Mouse (Mus musculus): ENCODE results near the gene Naa20. TPM values are rescaled to one million over a fixed set of nuclear protein-coding genes. Genes with fewer than 3 reads are reported as not detected.
"Not testable (repeated sequence)": the region's sequence is repeated elsewhere in the genome, so short reads cannot be mapped to it uniquely, and the experiment has no call there.

Naa20 gene
- polyA plus RNA-seq, 1 experiment from 2014 or later, result 164 TPM

DNA sequence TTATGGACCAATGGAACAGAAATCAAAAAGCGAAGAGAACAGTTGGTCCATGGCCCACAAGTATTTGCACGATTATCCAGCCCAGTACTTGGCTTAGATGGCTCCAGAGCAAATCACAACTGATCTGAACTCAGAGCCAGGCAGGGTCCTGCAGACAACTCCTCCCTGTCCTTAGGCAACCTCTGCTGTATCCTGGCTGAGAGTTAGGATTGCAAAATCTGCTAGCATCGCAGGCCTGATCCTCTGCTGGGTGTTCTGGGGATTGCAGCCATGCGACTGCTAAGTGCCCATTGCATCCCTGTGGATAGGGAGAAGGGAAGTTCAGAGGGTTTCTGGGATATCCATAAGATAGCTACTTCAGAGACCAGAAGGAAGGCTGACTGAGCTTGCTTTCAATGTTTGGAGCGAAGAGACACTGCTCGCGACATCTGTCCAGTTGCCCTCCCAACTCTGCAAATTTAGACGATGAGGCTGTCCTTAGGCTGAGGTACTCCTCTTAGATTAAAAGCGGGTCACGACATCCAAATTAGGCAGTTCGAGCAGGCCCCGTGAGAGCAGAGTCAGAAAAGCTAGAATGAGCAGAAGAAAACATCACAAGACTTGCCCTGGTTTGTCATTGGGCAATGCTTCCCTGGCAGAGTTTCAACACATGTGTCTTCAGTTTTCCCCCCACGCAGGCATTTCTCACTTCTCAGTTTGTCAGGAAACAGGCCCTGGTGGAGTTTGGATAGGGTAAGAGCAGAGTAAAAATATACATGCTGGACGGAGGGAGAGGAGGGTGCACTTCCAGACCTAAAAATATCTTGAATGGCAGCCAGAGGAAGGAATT is 13.7 kb upstream of the Naa20 start:
- ATAC-seq (ENCODE audit: insufficient number of reproducible peaks, low FRiP score), result peak; percentile 79
- Histone ChIP-seq H3K27me3 (replicated peaks) (no peaks in the 10 kb centered on the region), H3K4me2 (peak overlapping the region; percentile 36), H3K36me3 (peaks cover 19% of the 10 kb centered on the region), H3K9ac (no peak overlapping the region), H3K4me1 (replicated peaks) (peaks cover 55% of the 10 kb centered on the region), H3K9me3 (replicated peaks) (no peaks in the 10 kb centered on the region), H3K4me3 (no peak overlapping the region), H3K27ac (ENCODE audit: poor library complexity, severe bottlenecking) (peak overlapping the region; percentile 95)
- WGBS, result 23% methylated on average over 14 of the region's 14 CpGs

DNA sequence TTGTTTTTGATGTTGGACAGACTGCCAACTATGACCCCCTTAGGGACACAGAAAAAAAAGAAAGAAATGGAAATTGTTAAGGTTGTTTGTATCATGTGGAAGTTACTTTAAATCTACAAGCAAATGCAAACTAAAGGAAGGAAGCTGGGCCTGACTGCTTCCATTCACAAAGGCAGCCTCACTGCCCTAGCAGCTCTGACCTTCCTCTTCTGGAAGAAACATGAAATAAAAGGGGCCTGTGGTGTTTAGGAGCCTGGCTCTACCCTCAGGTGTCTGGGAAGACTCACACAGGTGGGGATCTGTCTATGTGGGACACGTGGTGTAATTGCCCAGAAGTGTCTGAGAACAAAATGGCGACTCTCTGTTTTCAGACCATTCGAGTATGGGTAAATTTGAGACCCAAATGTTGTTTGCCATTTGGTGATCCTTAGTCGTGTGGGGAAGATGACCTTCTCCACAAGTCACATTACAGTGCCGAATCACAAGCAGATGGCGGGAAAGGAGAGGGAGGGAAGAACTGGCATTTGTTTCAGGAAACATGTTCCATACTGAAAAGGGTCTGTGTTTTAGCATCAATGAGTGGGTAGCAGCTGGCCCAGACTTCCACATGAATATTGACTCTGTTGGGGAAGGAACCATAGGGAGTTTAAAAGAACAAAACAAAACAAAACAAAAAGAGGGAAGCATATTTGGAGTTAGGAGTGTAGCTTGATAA is 13.0 kb upstream of the Naa20 start:
- WGBS, result 58% methylated on average over 6 of the region's 6 CpGs
- Histone ChIP-seq H3K27ac (ENCODE audit: poor library complexity, severe bottlenecking) (peak overlapping the region; percentile 95), H3K9ac (no peak overlapping the region), H3K27me3 (replicated peaks) (no peaks in the 10 kb centered on the region), H3K4me3 (no peak overlapping the region), H3K9me3 (replicated peaks) (no peaks in the 10 kb centered on the region), H3K4me1 (replicated peaks) (peaks cover 48% of the 10 kb centered on the region), H3K4me2 (0 out of 2 replicates have a peak overlapping the region, but pooled peaks have one; percentile 36), H3K36me3 (peaks cover 15% of the 10 kb centered on the region)
- ATAC-seq (ENCODE audit: insufficient number of reproducible peaks, low FRiP score), result peak; percentile 13; the same call in 1 of the 2 replicates

DNA sequence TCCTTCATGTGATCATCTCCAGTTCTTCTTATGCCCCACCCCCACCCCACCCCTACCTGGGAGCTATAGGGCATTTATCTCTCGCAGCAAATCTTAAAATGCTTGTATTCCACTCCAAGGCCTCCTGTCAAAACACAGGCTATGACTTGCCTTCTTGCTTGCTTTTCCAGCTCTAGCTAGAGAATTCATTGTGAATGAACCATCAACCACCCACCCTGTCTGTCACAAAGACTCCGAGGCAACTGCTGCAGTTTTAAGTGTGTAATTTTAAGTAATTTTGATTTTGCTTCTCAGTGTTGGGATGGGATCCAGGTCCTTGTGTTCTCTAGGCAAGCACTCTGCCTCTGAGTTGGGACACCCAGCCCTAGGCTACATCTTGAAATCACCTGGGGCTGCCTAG is 11.3 kb upstream of the Naa20 start:
- Histone ChIP-seq H3K27ac (ENCODE audit: poor library complexity, severe bottlenecking) (no peak overlapping the region), H3K27me3 (replicated peaks) (no peaks in the 10 kb centered on the region), H3K4me2 (no peak overlapping the region), H3K36me3 (peaks cover 10% of the 10 kb centered on the region), H3K9ac (no peak overlapping the region), H3K4me1 (replicated peaks) (peaks cover 31% of the 10 kb centered on the region), H3K4me3 (no peak overlapping the region), H3K9me3 (replicated peaks) (no peaks in the 10 kb centered on the region)
- ATAC-seq (ENCODE audit: insufficient number of reproducible peaks, low FRiP score), result no peak
- 76% methylated on average over 2 of the region's 2 CpGs for WGBS

GRCm38 (mm10) chr2:145893756-145894155 is 8.1 kb upstream of the Naa20 start:
- WGBS, result 98% methylated on average over 6 of the region's 6 CpGs
- Histone ChIP-seq H3K4me1 (replicated peaks) (peaks cover 15% of the 10 kb centered on the region), H3K9me3 (replicated peaks) (no peaks in the 10 kb centered on the region), H3K4me2 (no peak overlapping the region), H3K4me3 (no peak overlapping the region), H3K27ac (ENCODE audit: poor library complexity, severe bottlenecking) (no peak overlapping the region), H3K27me3 (replicated peaks) (no peaks in the 10 kb centered on the region), H3K9ac (no peak overlapping the region), H3K36me3 (no peaks in the 10 kb centered on the region)
- no peak for ATAC-seq (ENCODE audit: insufficient number of reproducible peaks, low FRiP score)

GRCm38 (mm10) chr2:145898106-145898505 is 3.8 kb upstream of the Naa20 start:
- Histone ChIP-seq H3K27me3 (replicated peaks) (no peaks in the 10 kb centered on the region), H3K4me3 (no peak overlapping the region), H3K9ac (no peak overlapping the region), H3K9me3 (replicated peaks) (no peaks in the 10 kb centered on the region), H3K27ac (ENCODE audit: poor library complexity, severe bottlenecking) (no peak overlapping the region), H3K4me1 (replicated peaks) (no peaks in the 10 kb centered on the region), H3K36me3 (no peaks in the 10 kb centered on the region), H3K4me2 (no peak overlapping the region)
- no peak for ATAC-seq (ENCODE audit: insufficient number of reproducible peaks, low FRiP score)
- WGBS, result 79% methylated on average over 9 of the region's 9 CpGs

- not testable (repeated sequence) for H3K36me3 ChIP-seq; ATAC-seq (ENCODE audit: insufficient number of reproducible peaks, low FRiP score); H3K4me3 ChIP-seq; H3K27me3 ChIP-seq (replicated peaks); H3K4me2 ChIP-seq; H3K9me3 ChIP-seq (replicated peaks); H3K27ac ChIP-seq (ENCODE audit: poor library complexity, severe bottlenecking); H3K9ac ChIP-seq
- H3K4me1 ChIP-seq (replicated peaks), result peaks cover 14% of the 10 kb centered on the region
- WGBS, result 62% methylated on average over 8 of the region's 8 CpGs
Measured at GRCm38 (mm10) chr2:145900318-145900717, 1.6 kb upstream of the Naa20 start.

DNA sequence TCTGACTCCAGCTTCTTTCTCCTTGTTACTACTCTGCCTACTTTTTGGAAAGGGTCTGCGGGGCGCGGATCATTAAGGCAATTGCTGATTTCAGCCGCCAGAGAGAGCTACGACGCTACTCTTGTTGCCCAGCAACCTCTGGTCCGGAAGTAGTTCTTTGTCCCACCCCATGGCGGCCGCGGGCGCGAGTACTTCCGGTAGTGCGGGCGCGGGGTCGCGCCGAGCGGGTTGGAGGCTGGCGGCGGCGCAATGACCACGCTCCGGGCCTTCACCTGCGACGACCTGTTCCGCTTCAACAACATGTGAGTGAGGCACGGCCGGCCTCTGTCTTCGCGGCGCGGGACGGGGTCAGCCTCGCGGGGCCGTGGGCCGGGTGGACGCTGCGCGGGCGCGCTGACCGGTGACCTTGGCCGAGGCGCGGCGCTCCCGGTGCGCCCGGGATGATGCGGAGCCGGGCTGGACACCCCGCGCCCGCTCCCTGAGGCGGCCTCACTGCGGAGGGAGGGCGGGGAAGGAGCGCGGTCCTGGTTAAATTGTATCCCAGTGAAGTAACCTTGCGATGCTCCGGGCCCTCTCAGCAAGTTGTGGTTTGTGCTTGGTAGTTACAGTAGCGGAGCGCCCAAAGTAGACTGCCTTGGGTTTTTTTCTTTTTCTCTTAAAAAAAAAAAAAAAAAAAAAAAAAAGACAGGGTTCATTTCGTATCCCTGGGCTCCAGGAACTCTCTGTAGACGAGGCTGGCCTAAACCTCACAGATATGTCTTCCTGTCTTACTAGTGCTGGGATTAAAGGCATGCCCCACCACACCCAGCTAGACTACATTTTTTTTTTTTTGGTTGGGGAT is 1.4 kb downstream of the Naa20 start:
- H3K4me2 ChIP-seq, result peak overlapping the region; percentile 75
- H3K36me3 ChIP-seq, result peaks cover 10% of the 10 kb centered on the region
- H3K9me3 ChIP-seq (replicated peaks), result no peaks in the 10 kb centered on the region
- ATAC-seq (ENCODE audit: insufficient number of reproducible peaks, low FRiP score), result peak; percentile 94
- WGBS, result under 1% methylated on average over 68 of the region's 68 CpGs
- no peaks in the 10 kb centered on the region for H3K27me3 ChIP-seq (replicated peaks)
- peak overlapping the region; percentile 100 for H3K4me3 ChIP-seq
- peak overlapping the region; percentile 93 for H3K27ac ChIP-seq (ENCODE audit: poor library complexity, severe bottlenecking)
- H3K9ac ChIP-seq, result peak overlapping the region; percentile 99
- peaks cover 21% of the 10 kb centered on the region for H3K4me1 ChIP-seq (replicated peaks)

GRCm38 (mm10) chr2:145903983-145904616 is 2.2 kb downstream of the Naa20 start:
- Histone ChIP-seq H3K9ac (peak overlapping the region; percentile 99), H3K4me1 (replicated peaks) (peaks cover 21% of the 10 kb centered on the region), H3K27me3 (replicated peaks) (no peaks in the 10 kb centered on the region), H3K4me2 (peak overlapping the region; percentile 75), H3K9me3 (replicated peaks) (no peaks in the 10 kb centered on the region), H3K36me3 (peaks cover 15% of the 10 kb centered on the region), H3K27ac (ENCODE audit: poor library complexity, severe bottlenecking) (no peak overlapping the region), H3K4me3 (peak overlapping the region; percentile 100)
- WGBS, result 30% methylated on average over 12 of the region's 12 CpGs
- ATAC-seq (ENCODE audit: insufficient number of reproducible peaks, low FRiP score), result no peak

- Histone ChIP-seq H3K4me1 (replicated peaks) (peaks cover 21% of the 10 kb centered on the region), H3K9me3 (replicated peaks) (no peaks in the 10 kb centered on the region), H3K27ac (ENCODE audit: poor library complexity, severe bottlenecking) (no peak overlapping the region), H3K4me2 (peak overlapping the region; percentile 13; the same call in 1 of the 2 replicates), H3K36me3 (peaks cover 23% of the 10 kb centered on the region), H3K4me3 (no peak overlapping the region), H3K27me3 (replicated peaks) (no peaks in the 10 kb centered on the region), H3K9ac (no peak overlapping the region)
- WGBS, result 77% methylated on average over 6 of the region's 6 CpGs
- no peak for ATAC-seq (ENCODE audit: insufficient number of reproducible peaks, low FRiP score)
Measured at GRCm38 (mm10) chr2:145905156-145905555, 3.3 kb downstream of the Naa20 start.

- H3K36me3 ChIP-seq, result peaks cover 30% of the 10 kb centered on the region
- H3K4me2 ChIP-seq; H3K4me3 ChIP-seq; H3K9ac ChIP-seq; ATAC-seq (ENCODE audit: insufficient number of reproducible peaks, low FRiP score); H3K27me3 ChIP-seq (replicated peaks); H3K27ac ChIP-seq (ENCODE audit: poor library complexity, severe bottlenecking); H3K9me3 ChIP-seq (replicated peaks): not testable (repeated sequence)
- 42% methylated on average over 4 of the region's 4 CpGs for WGBS
- H3K4me1 ChIP-seq (replicated peaks), result peaks cover 21% of the 10 kb centered on the region
Measured at GRCm38 (mm10) chr2:145905884-145906283, 4.0 kb downstream of the Naa20 start.

All from heart, embryonic 12.5 days (tissue).